Mouse (Mus musculus) telencephalon, adult 2 months (tissue): Measurements from ENCODE around the gene Hoxb4.

ENCODE experiments used
- DNase-seq: peaks from one replicate; pipeline ENCODE4 v3.0.0-alpha.2; 2011; ENCODE audit warnings: low read depth, low spot score

Gene Hoxb4

GRCm38 (mm10) chr11:96313806-96314428, 4.2 kb upstream of the Hoxb4 start:
- no peak for DNase-seq

GRCm38 (mm10) chr11:96314671-96315343, 3.3 kb upstream of the Hoxb4 start:
- DNase-seq: no peak

- DNase-seq: no peak
These were observed 2.8 kb upstream of the Hoxb4 start for GRCm38 (mm10) chr11:96315344-96315681.

- no peak for DNase-seq
These were observed 1.1 kb upstream of the Hoxb4 start for GRCm38 (mm10) chr11:96316696-96317607.

GRCm38 (mm10) chr11:96318368-96319070, 452 bp downstream of the Hoxb4 start:
- no peak for DNase-seq

- no peak for DNase-seq
These were observed 1.2 kb downstream of the Hoxb4 start for GRCm38 (mm10) chr11:96319071-96319902.

- no peak for DNase-seq
These were observed 1.8 kb downstream of the Hoxb4 start for GRCm38 (mm10) chr11:96319910-96320309.

- no peak for DNase-seq
These were observed 2.6 kb downstream of the Hoxb4 start for GRCm38 (mm10) chr11:96320688-96321087.

- DNase-seq: no peak
These were observed 3.8 kb downstream of the Hoxb4 start for GRCm38 (mm10) chr11:96321846-96322245.

- DNase-seq: no peak
These were observed 4.7 kb downstream of the Hoxb4 start for GRCm38 (mm10) chr11:96322738-96323137.

GRCm38 (mm10) chr11:96323154-96323553, 5.1 kb downstream of the Hoxb4 start, which contains the start of gene Hoxb3:
Gene Hoxb3 (plus strand): TSS chr11:96323326.
- DNase-seq: no peak

- no peak for DNase-seq
These were observed 6.1 kb downstream of the Hoxb4 start for GRCm38 (mm10) chr11:96324125-96324524.

GRCm38 (mm10) chr11:96324965-96325364, 6.9 kb downstream of the Hoxb4 start:
- no peak for DNase-seq

- DNase-seq: no peak
These were observed 7.7 kb downstream of the Hoxb4 start for GRCm38 (mm10) chr11:96325747-96326212.

GRCm38 (mm10) chr11:96326705-96327104, 8.6 kb downstream of the Hoxb4 start:
- DNase-seq: no peak

GRCm38 (mm10) chr11:96327122-96327521, 9.1 kb downstream of the Hoxb4 start:
- DNase-seq: no peak

GRCm38 (mm10) chr11:96327750-96328149, 9.7 kb downstream of the Hoxb4 start:
- DNase-seq: no peak

GRCm38 (mm10) chr11:96328605-96329004, 10.5 kb downstream of the Hoxb4 start:
- DNase-seq: no peak

GRCm38 (mm10) chr11:96332105-96332504, 14.0 kb downstream of the Hoxb4 start:
- no peak for DNase-seq

- DNase-seq: no peak
These were observed 14.6 kb downstream of the Hoxb4 start for GRCm38 (mm10) chr11:96332618-96333032.
